Mouse (Mus musculus) C2C12 (cell line): ENCODE measurements around the gene Actl10.

ENCODE experiments used
- CTCF ChIP-seq: IDR thresholded peaks from one replicate; pipeline ENCODE4 v1.5.1; 2011; ENCODE audit not compliant: control insufficient read depth, insufficient read depth, insufficient read length
- MAX ChIP-seq: IDR thresholded peaks from one replicate; pipeline ENCODE4 v1.6.1; 2011; ENCODE audit warnings: mild to moderate bottlenecking, control low read depth
- MYOD1 ChIP-seq: IDR thresholded peaks from one replicate; pipeline ENCODE4 v1.6.1; 2011; ENCODE audit warnings: low read depth; ENCODE audit not compliant: control insufficient read depth, insufficient read length
- MYOG ChIP-seq: IDR thresholded peaks from one replicate; pipeline ENCODE4 v1.6.1; 2011; ENCODE audit not compliant: control insufficient read depth, insufficient read length; ENCODE audit errors: extremely low read depth
- USF1 ChIP-seq: IDR thresholded peaks from one replicate; pipeline ENCODE4 v1.6.1; 2011; ENCODE audit warnings: low read depth, mild to moderate bottlenecking, control low read depth, moderate library complexity

- no peak for TF ChIP-seq CTCF
- no peak for TF ChIP-seq USF1
- no peak for TF ChIP-seq MAX
- TF ChIP-seq MYOD1, result no peak
- no peak for TF ChIP-seq MYOG
These were observed 3.7 kb downstream of the Actl10 start for GRCm38 (mm10) chr2:154555235-154555634.
